Mouse (Mus musculus): Measurements from ENCODE around the gene Itm2c. TPM values are rescaled to one million over a fixed set of nuclear protein-coding genes. Genes with fewer than 3 reads are reported as not detected.

Itm2c gene
- polyA plus RNA-seq (2012; ENCODE audit: low replicate concordance), result 35.5 and 55.7 TPM in 2 replicates

GRCm38 (mm10) chr1:85894231-85894747, at the start of gene Itm2c:
TSS of gene Itm2c (plus strand) at chr1:85894281.

DNA sequence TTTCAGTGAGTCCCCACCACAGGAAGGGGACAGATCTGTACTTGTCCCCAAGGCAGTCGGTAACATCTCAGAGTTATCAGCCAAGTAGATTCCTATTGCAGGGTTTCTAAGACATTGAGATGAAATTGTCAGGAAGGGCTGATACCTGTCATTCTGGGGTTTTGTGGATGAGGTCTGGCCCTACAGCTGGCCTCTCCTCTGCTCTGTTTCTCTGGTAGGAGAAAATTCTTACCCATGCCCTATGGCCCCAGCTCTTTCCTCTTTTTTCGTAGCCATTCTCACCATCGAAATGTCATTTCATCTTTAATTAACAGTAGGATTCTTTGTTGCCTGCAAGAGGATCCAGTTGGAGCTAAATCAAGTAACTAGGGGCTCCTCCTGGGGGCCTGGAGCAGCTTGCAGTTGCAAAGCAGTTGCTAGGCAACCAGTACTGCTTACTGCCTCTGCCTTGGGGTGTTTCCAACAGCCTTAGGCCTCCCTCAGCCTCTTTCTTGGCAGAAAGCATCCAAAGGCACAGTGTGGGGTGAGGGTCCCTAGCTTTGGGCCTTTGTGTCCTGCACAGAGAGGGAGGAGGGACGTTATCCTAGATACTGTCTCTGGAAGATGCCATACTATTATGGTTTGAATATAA, 34.1 kb downstream of the Itm2c start, which contains the start of gene 4933407L21Rik:
TSS of gene 4933407L21Rik (plus strand) at position 427 of the 631 bp plus-strand sequence.

Other genes with a start within 250 kb of the Itm2c start
- gene Sp100, start 244.3 kb upstream of the Itm2c start, polyA plus RNA-seq (2012; ENCODE audit: low replicate concordance), result 11.7 and 30.5 TPM in 2 replicates
- 4.3 and 11.6 TPM in 2 replicates for gene A630001G21Rik, start 115.6 kb upstream of the Itm2c start, polyA plus RNA-seq (2012; ENCODE audit: low replicate concordance)
- gene Cab39, start 100.8 kb upstream of the Itm2c start, polyA plus RNA-seq (2012; ENCODE audit: low replicate concordance), result 41.5 and 55.9 TPM in 2 replicates
- not detected in 2 replicates for gene 4933407L21Rik, start 34.2 kb downstream of the Itm2c start, polyA plus RNA-seq (2012; ENCODE audit: low replicate concordance)
- 0.09 and 0.27 TPM in 2 replicates for gene Gpr55, start 66.7 kb downstream of the Itm2c start, polyA plus RNA-seq (2012; ENCODE audit: low replicate concordance)
- not detected in 2 replicates for gene Spata3, start 122.5 kb downstream of the Itm2c start, polyA plus RNA-seq (2012; ENCODE audit: low replicate concordance)
- not detected in 2 replicates for gene 2810459M11Rik, start 151.6 kb downstream of the Itm2c start, polyA plus RNA-seq (2012; ENCODE audit: low replicate concordance)
- gene Psmd1, start 170.1 kb downstream of the Itm2c start, polyA plus RNA-seq (2012; ENCODE audit: low replicate concordance), result 4.0 and 19.4 TPM in 2 replicates
- gene Htr2b, start 217.7 kb downstream of the Itm2c start, polyA plus RNA-seq (2012; ENCODE audit: low replicate concordance), result not detected in 2 replicates
- 1.8 and 2.8 TPM in 2 replicates for gene Gm21972, start 239.4 kb downstream of the Itm2c start, polyA plus RNA-seq (2012; ENCODE audit: low replicate concordance)

Measured in leukemia stem cell, adult 10-12 weeks (primary cell).